Mouse (Mus musculus) WW6 (cell line): ENCODE measurements around the gene Col6a1.
A peak's percentile ranks its signal among the peaks of the same experiment; 100 is the strongest.
"Not testable (repeated sequence)": the region's sequence is repeated elsewhere in the genome, so short reads cannot be mapped to it uniquely, and the experiment has no call there.

Experiments used
- DNase-seq: peaks from one replicate; pipeline ENCODE4 v3.0.0-alpha.2; 2013; ENCODE audit warnings: low read depth, low spot score

Col6a1 gene

DNA sequence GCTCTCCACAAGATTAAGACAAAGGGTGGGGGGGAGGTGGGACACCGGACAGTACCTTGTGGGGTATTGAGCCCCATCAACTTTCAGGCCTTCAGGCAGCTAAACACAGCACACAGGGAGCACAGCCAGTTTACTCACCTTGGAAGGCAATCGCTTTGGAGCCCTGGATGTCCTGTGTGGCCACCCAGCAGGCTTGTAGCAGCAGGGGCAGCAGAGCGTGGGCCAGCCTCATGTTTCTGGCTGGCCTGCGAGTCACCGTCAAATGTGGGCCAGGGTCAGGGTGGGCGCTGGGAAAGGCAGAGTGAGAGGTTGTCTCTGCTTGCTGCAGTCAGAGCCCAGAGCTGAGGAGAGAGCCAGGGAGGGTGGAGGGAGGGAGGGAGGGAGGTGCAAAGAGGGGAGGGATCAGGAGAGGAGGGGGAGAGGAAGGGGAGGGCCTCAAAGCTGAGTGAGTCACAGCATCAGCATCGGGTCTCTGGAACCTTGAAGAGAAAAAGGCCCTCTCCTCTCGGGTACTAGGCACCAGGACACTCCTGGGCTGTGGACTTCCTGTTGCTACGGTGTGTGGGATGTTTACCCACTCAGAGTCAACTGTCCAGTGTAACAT is at the start of gene Col6a1:
Gene Col6a1, minus strand, starts transcription at position 487 of the 604 bp plus-strand sequence.
- no peak for DNase-seq

DNA sequence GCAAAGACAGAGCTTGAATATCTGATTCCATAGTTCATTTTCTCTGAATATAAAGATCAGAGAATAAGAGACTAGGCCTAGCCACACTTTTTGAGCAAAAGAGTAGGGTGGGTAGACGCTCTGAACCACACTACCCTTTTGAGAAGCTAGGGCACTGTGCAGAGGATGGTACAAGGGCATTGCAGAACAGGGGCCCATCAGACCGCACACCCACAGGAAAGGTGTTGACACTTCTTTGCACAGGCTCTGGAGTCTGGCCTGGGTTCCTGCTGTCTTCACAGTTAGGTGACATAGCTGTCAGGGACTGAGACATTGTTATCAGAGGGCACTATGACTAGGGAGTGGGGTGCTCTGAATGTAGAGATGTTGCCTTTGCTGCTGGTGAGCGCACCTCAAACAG is 45.7 kb upstream of the Col6a1 start:
- no peak for DNase-seq

DNA sequence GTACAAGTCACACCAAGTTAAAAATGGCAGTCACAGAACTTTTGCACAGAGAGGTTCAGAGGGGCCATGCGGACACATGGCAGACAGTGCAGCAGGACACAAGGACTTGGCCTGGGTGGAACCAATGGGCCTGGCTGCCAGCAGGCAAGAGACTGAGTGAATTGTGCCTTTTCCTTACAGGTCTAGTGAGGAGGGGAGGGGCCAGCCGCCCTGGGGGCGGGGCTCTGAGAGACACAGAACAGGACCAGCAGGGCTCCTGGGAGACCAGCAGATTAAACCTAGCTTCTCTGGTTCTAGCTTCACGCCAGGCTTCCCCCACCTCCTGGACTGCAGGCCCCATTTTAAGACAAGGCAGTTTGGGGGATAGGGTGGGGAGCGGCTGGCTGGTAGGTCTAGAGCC is 45.1 kb upstream of the Col6a1 start:
- no peak for DNase-seq

- no peak for DNase-seq
Observed at GRCm38 (mm10) chr10:76769581-76769980, 43.6 kb upstream of the Col6a1 start.

GRCm38 (mm10) chr10:76766196-76766595 is 40.2 kb upstream of the Col6a1 start:
- no peak for DNase-seq

DNA sequence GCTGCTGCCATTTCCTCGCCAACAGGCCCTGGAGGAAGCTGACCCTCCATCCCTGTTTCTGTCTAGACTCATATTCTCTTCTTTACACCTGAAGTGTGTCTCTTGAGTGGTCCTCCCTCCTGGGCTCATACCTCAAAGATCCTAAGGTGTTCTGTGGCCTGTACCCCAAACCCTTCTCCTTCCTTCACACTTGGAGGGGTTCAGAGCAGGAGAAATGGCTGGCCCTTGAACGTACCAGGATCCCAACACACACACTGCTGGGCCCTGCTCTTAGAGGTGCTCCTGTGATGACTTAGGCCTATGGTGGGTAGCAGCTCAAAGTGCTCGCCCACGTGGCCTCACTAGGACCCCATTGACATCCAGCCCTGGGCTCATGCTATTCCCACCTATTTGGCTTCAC is 39.0 kb upstream of the Col6a1 start:
- no peak for DNase-seq

DNA sequence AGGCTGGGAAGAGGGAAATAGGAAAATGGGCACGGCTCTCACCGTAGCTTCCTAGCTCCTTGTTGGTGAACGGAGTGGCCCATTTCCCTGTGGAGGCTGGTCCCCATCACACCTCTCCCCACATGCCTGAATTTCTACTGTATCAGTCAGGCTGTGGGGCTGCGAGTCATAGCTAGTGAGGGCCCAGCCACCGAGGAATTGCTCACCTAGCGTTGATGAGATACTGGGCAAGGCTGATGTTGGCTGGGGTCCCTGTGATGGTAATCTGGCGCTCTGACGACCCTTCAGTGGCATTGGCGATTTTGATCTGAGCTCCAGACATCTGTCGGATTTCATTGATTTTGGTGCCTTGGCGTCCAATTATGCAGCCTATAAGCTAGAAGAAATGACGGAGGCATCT is 37.0 kb upstream of the Col6a1 start:
- DNase-seq: no peak

- no peak for DNase-seq
Observed at GRCm38 (mm10) chr10:76762411-76762810, 36.4 kb upstream of the Col6a1 start.

DNA sequence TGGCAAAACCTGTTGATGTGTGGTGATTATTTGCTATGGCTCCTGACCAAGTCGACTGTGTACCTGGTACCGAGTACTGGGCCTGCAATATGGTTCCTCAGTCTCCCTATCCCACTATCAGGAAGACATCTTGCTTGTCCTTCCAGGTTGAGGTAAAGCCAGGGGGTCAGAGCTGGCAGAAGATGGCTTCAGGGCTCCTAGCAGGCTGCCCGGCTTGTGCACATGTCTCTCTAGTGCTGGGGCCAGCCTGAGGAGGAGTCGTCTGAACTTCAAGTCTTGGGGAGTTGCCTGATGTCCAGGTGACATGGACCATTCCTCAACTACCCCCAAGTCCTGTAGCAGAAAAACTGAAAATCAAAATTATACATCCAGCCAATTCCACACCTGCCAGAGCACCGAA is 33.9 kb upstream of the Col6a1 start:
- no peak for DNase-seq

GRCm38 (mm10) chr10:76753640-76754039 is 27.7 kb upstream of the Col6a1 start:
- DNase-seq: no peak

DNA sequence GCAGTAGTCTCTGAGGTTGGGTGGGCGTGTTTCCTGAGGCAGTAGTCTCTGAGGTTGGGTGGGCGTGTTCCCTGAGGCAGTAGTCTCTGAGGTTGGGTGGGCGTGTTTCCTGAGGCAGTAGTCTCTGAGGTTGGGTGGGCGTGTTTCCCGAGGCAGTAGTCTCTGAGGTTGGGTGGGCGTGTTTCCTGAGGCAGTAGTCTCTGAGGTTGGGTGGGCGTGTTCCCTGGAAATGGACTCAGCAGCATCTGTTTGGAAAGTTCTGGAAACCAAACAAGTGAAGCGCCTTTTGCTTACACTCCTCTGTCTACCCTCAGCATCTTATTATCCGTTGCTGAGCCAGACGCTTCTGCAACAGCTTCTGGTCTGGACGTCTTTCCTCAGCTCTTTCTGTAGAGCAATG is 18.3 kb upstream of the Col6a1 start:
- DNase-seq: not testable (repeated sequence)

DNA sequence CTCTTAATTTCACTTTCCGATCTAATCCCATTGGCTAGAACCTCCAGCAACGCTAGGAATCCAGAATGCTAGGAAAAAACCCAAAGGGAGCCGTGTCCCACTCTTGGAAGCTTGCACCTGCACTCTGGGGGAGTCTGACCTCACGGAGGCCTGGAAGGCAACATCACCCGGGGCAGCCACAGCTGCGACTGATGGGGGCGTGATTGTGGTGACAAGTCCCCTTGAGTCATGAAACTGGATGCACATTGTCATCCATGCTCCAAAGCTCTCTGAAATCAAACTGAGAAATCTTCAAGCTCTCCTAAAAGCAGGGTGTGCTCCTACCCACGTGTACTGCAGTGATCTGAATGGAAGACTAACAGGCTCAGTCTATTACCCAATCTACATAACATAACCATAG is 10.8 kb upstream of the Col6a1 start:
- no peak for DNase-seq

- peak; percentile 34 for DNase-seq
Observed at GRCm38 (mm10) chr10:76734979-76735378, 9.0 kb upstream of the Col6a1 start.

DNA sequence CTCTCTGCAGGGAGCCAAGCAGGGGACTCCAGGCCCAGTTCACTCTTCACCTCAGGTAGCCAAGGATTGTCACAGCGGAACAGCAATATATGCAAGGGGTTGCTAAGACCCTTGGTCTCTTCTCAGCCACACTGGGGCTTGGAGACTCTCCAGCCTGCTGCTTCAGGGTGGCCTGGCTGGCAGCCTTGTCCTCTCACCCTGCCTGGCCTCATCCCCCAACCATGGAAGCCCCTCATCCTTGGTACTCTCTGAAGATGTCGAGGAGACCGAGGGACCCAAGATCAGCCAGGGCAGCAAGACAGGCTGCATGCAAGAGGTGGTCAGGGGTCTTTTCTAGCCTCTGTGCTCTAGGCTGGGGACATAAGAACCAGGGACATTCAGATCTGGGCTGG is 7.7 kb upstream of the Col6a1 start:
- DNase-seq: no peak

GRCm38 (mm10) chr10:76732881-76733676 is 7.1 kb upstream of the Col6a1 start:
- DNase-seq: peak; percentile 43

DNA sequence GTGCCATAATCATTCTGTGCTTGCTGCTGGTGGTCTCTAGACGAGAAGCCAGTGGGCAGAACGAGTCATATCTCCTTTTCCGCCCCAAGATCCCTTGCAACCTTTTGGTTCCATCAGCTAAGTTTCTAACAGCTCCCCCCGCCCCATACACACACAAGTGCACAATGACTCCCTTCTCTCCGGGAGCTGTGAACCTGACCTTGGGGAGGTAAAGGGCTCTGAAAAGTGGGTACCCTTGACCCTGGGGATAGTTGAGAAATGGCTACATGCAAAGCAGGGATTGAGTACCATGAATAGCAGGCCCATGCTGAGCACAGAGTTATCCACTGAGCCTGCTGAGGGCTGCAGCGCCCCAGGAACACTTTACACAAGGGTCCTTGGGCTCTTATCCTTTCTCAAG is 6.4 kb upstream of the Col6a1 start:
- DNase-seq: no peak

DNA sequence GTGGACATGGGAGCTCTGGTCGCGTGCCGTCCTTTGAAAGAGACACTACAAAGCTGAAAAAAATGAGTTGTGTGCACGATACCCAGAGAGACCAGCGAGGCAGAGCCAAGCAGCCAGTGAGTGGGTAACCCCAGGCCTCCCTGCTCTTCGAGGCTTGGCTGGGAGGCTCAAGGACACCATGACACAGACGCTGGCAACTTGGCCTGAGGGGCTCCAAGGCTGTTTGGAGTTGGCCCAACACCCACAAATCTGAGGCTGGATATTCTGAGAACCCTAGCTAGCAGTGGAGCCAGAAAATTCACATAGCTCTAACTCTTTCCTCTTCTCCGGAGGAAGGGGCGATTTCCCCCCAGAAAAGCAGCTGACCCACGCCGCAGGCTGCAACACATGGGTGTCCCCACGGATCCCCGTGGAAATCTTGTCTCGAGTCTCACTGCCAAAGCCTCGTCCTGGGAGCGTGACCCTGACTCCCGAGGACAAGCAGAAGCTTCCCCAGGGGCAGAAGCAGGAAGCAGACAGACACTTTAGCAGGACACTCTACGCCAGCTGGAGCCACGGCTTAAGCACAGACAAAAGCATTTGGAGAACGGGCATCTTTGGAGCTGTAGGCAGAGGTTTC is 5.8 kb upstream of the Col6a1 start:
- DNase-seq: no peak

GRCm38 (mm10) chr10:76729631-76730620 is 4.0 kb upstream of the Col6a1 start:
- no peak for DNase-seq

GRCm38 (mm10) chr10:76728369-76728768 is 2.4 kb upstream of the Col6a1 start:
- DNase-seq: peak; percentile 55

- no peak for DNase-seq
Observed at GRCm38 (mm10) chr10:76727301-76727700, 1.3 kb upstream of the Col6a1 start.

DNA sequence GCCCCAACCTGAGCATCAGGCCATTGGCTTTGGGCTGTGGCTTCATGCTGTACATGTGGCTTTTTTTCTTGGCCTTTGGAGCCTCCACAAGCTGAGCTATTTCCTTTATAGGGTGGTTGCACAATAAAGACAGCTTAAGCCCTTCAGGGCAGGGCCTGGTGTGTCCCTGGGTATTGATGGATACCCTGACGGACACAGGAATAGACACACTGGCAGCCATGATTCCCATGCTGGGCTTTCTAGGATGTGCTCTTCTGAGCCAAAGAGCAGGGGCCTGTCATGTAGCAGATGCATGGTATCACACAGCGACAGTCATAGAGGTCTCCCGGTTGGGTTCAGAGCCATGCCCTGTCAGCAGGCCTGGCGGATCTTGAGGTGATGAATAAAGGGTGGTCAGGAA is 898 bp upstream of the Col6a1 start:
- no peak for DNase-seq

GRCm38 (mm10) chr10:76725097-76725496 is 871 bp downstream of the Col6a1 start:
- DNase-seq: no peak
